Mouse (Mus musculus) embryo, embryonic 9.5 days (tissue): Measurements from ENCODE around the gene Msx1.
"Not testable (repeated sequence)": the region's sequence is repeated elsewhere in the genome, so short reads cannot be mapped to it uniquely, and the experiment has no call there.

ENCODE experiments used
- DNase-seq: peaks from one replicate; pipeline ENCODE4 v3.0.0-alpha.2; 2017; ENCODE audit errors: extremely low spot score

Gene Msx1

GRCm38 (mm10) chr5:37824461-37824795 is at the start of gene Msx1:
Msx1 (minus strand) TSS chr5:37824583.
- DNase-seq, result peak; percentile 92

GRCm38 (mm10) chr5:37865471-37865870 is 41.1 kb upstream of the Msx1 start:
- DNase-seq, result no peak

- DNase-seq, result no peak
These were observed 39.9 kb upstream of the Msx1 start for GRCm38 (mm10) chr5:37864309-37864708.

- DNase-seq, result no peak
These were observed 36.5 kb upstream of the Msx1 start for GRCm38 (mm10) chr5:37860846-37861245.

GRCm38 (mm10) chr5:37860151-37860721 is 35.9 kb upstream of the Msx1 start:
- DNase-seq, result no peak

- no peak for DNase-seq
These were observed 33.6 kb upstream of the Msx1 start for GRCm38 (mm10) chr5:37857763-37858545.

GRCm38 (mm10) chr5:37856057-37856456 is 31.7 kb upstream of the Msx1 start:
- no peak for DNase-seq

- no peak for DNase-seq
These were observed 29.9 kb upstream of the Msx1 start for GRCm38 (mm10) chr5:37854233-37854632.

GRCm38 (mm10) chr5:37851305-37851982 is 27.1 kb upstream of the Msx1 start:
- DNase-seq, result no peak

- no peak for DNase-seq
These were observed 24.8 kb upstream of the Msx1 start for GRCm38 (mm10) chr5:37848991-37849719.

- no peak for DNase-seq
These were observed 11.9 kb upstream of the Msx1 start for GRCm38 (mm10) chr5:37836267-37836646.

- peak; percentile 75 for DNase-seq
These were observed 11.3 kb upstream of the Msx1 start for GRCm38 (mm10) chr5:37835590-37836266.

- DNase-seq, result no peak
These were observed 8.4 kb upstream of the Msx1 start for GRCm38 (mm10) chr5:37832766-37833165.

GRCm38 (mm10) chr5:37832031-37832430 is 7.6 kb upstream of the Msx1 start:
- DNase-seq, result no peak

GRCm38 (mm10) chr5:37830436-37830835 is 6.1 kb upstream of the Msx1 start:
- not testable (repeated sequence) for DNase-seq

GRCm38 (mm10) chr5:37829926-37830325 is 5.5 kb upstream of the Msx1 start:
- no peak for DNase-seq

GRCm38 (mm10) chr5:37829296-37829670 is 4.9 kb upstream of the Msx1 start:
- DNase-seq, result no peak

- peak; percentile 66 for DNase-seq
These were observed 4.4 kb upstream of the Msx1 start for GRCm38 (mm10) chr5:37828591-37829295.

GRCm38 (mm10) chr5:37828001-37828400 is 3.6 kb upstream of the Msx1 start:
- peak; percentile 61 for DNase-seq

- no peak for DNase-seq
These were observed 3.2 kb upstream of the Msx1 start for GRCm38 (mm10) chr5:37827626-37827950.
